Mouse (Mus musculus) macrophage (primary cell): ENCODE data around the gene Dusp19. TPM values are rescaled to one million over a fixed set of nuclear protein-coding genes. Genes with fewer than 3 reads are reported as not detected.

Experiments used
- H3K27ac ChIP-seq: fragments of 350-480 bp; formaldehyde crosslinking; 2 replicates; pipeline ENCODE4 v1.9.0; 2021
- H3K36me3 ChIP-seq: fragments of 350-480 bp; formaldehyde crosslinking; 2 replicates; pipeline ENCODE4 v1.9.0; 2021; ENCODE audit errors: inconsistent target
- H3K4me3 ChIP-seq: fragments of 350-480 bp; formaldehyde crosslinking; 2 replicates; pipeline ENCODE4 v1.9.0; 2021; ENCODE audit errors: inconsistent target
- H3K79me2 ChIP-seq: fragments of 350-480 bp; formaldehyde crosslinking; 2 replicates; pipeline ENCODE4 v1.9.0; 2021; ENCODE audit errors: inconsistent target
- WGBS: methylation state at CpG from one replicate; pipeline ENCODE4 v1.1.7; 2026; ENCODE audit warnings: inconsistent platforms; ENCODE audit not compliant: missing documents; 5-methylcytosine and 5-hydroxymethylcytosine counted together
- polyA plus RNA-seq: library from polyadenylated mRNA; stranded (reverse); fragments of 250-400 nt; gene quantifications from 3 replicates; pipeline ENCODE4 v1.2.4, GENCODE M21; 2018; ENCODE audit warnings: inconsistent platforms
- total RNA-seq, 78 experiments: library from RNA; depleted of rRNA; stranded (reverse); fragments of 250-400 nt; gene quantifications; 1 replicate in 9 of 78; 2 replicates in 24 of 78; 3 replicates in 43 of 78; 4 replicates in 2 of 78; pipeline ENCODE4 v1.2.4; 2018; ENCODE audit warnings: inconsistent platforms in 56 of 78

The Dusp19 gene
- total RNA-seq (2018; cell fraction: chromatin; rRNA removed), result 10 to 100 TPM in 8 of 26 experiments, 1 to 10 TPM in 16, under 1 TPM in 2; 0.74 to 17.1 (median 5.6) TPM
- 10 to 100 TPM in 3 of 26 experiments, 1 to 10 TPM in 23; 3.8 to 10.6 (median 7.9) TPM for total RNA-seq (2018; cell fraction: cytosol; rRNA removed)
- total RNA-seq (2018; cell fraction: nucleus; rRNA removed), result 10 to 100 TPM in 7 of 26 experiments, 1 to 10 TPM in 19; 1.4 to 19.3 (median 6.2) TPM
- polyA plus RNA-seq, result 5.4 to 13.4 TPM (median 5.9 TPM) in 3 replicates

GRCm38 (mm10) chr2:80616854-80617737 is at the start of gene Dusp19, which contains the start of gene Nup35:
TSS of gene Dusp19 (plus strand) at chr2:80617045.
TSS of gene Nup35 (plus strand) at chr2:80617236.
- no peaks in the 10 kb centered on the region for H3K36me3 ChIP-seq
- peak within 1 kb of the TSS; percentile 63 for H3K27ac ChIP-seq
- H3K79me2 ChIP-seq, result no peaks in the 10 kb centered on the region
- 2% methylated on average over 21 of the region's 21 CpGs for WGBS
- peak within 1 kb of the TSS; percentile 85 for H3K4me3 ChIP-seq

- no peak overlapping the region for H3K27ac ChIP-seq
- no peaks in the 10 kb centered on the region for H3K36me3 ChIP-seq
- H3K4me3 ChIP-seq, result no peak overlapping the region
- no peaks in the 10 kb centered on the region for H3K79me2 ChIP-seq
- 86% methylated on average over 4 of the region's 4 CpGs for WGBS
Measured at GRCm38 (mm10) chr2:80567411-80567810, 49.4 kb upstream of the Dusp19 start.

- whole genome bisulfite sequencing, result 83% methylated on average over 4 of the region's 4 CpGs
- Histone ChIP-seq H3K79me2 (no peaks in the 10 kb centered on the region), H3K36me3 (no peaks in the 10 kb centered on the region), H3K27ac (no peak overlapping the region), H3K4me3 (no peak overlapping the region)
Measured at GRCm38 (mm10) chr2:80570656-80571055, 46.2 kb upstream of the Dusp19 start.

GRCm38 (mm10) chr2:80577286-80577685 is 39.6 kb upstream of the Dusp19 start:
- 92% methylated on average over 1 of the region's 1 CpGs for WGBS
- H3K79me2 ChIP-seq, result no peaks in the 10 kb centered on the region
- no peak overlapping the region for H3K27ac ChIP-seq
- no peaks in the 10 kb centered on the region for H3K36me3 ChIP-seq
- no peak overlapping the region for H3K4me3 ChIP-seq

GRCm38 (mm10) chr2:80579253-80579891 is 37.5 kb upstream of the Dusp19 start:
- Histone ChIP-seq H3K36me3 (no peaks in the 10 kb centered on the region), H3K27ac (no peak overlapping the region), H3K4me3 (no peak overlapping the region), H3K79me2 (no peaks in the 10 kb centered on the region)
- WGBS, result 4% methylated on average over 6 of the region's 6 CpGs

- 1% methylated on average over 64 of the region's 65 CpGs for WGBS
- H3K27ac ChIP-seq, result no peak overlapping the region
Measured at GRCm38 (mm10) chr2:80580311-80580961, 36.4 kb upstream of the Dusp19 start.

GRCm38 (mm10) chr2:80581043-80581711 is 35.7 kb upstream of the Dusp19 start, which contains the start of gene Nckap1:
TSS of gene Nckap1 (minus strand) at chr2:80581380.
- Histone ChIP-seq H3K27ac (no peak within 1 kb of the TSS), H3K4me3 (no peak within 1 kb of the TSS), H3K36me3 (no peaks in the 10 kb centered on the region), H3K79me2 (no peaks in the 10 kb centered on the region)
- WGBS, result under 1% methylated on average over 63 of the region's 88 CpGs

More at GRCm38 (mm10) chr2:80580311-80580961, 36.4 kb upstream of the Dusp19 start:
- Histone ChIP-seq H3K36me3 (no peaks in the 10 kb centered on the region), H3K4me3 (no peak overlapping the region), H3K79me2 (no peaks in the 10 kb centered on the region)

GRCm38 (mm10) chr2:80582356-80582755 is 34.5 kb upstream of the Dusp19 start:
- Histone ChIP-seq H3K27ac (no peak overlapping the region), H3K79me2 (no peaks in the 10 kb centered on the region), H3K36me3 (no peaks in the 10 kb centered on the region), H3K4me3 (no peak overlapping the region)
- WGBS, result 94% methylated on average over 3 of the region's 3 CpGs

GRCm38 (mm10) chr2:80594215-80594918 is 22.5 kb upstream of the Dusp19 start:
- no peaks in the 10 kb centered on the region for H3K36me3 ChIP-seq
- no peaks in the 10 kb centered on the region for H3K79me2 ChIP-seq
- no peak overlapping the region for H3K4me3 ChIP-seq
- 87% methylated on average over 4 of the region's 4 CpGs for WGBS
- H3K27ac ChIP-seq, result no peak overlapping the region

- Histone ChIP-seq H3K4me3 (no peak overlapping the region), H3K27ac (no peak overlapping the region)
- 94% methylated on average over 5 of the region's 5 CpGs for WGBS
Measured at GRCm38 (mm10) chr2:80596960-80597359, 19.9 kb upstream of the Dusp19 start.

GRCm38 (mm10) chr2:80599850-80600249 is 17.0 kb upstream of the Dusp19 start:
- H3K4me3 ChIP-seq, result no peak overlapping the region
- H3K27ac ChIP-seq, result no peak overlapping the region
- no peaks in the 10 kb centered on the region for H3K79me2 ChIP-seq
- WGBS, result 93% methylated on average over 3 of the region's 3 CpGs
- no peaks in the 10 kb centered on the region for H3K36me3 ChIP-seq

More at GRCm38 (mm10) chr2:80596960-80597359, 19.9 kb upstream of the Dusp19 start:
- no peaks in the 10 kb centered on the region for H3K79me2 ChIP-seq
- H3K36me3 ChIP-seq, result no peaks in the 10 kb centered on the region

- H3K27ac ChIP-seq, result no peak overlapping the region
- H3K36me3 ChIP-seq, result no peaks in the 10 kb centered on the region
- H3K79me2 ChIP-seq, result no peaks in the 10 kb centered on the region
- no peak overlapping the region for H3K4me3 ChIP-seq
Measured at GRCm38 (mm10) chr2:80600611-80601010, 16.2 kb upstream of the Dusp19 start.

GRCm38 (mm10) chr2:80602756-80603155 is 14.1 kb upstream of the Dusp19 start:
- H3K27ac ChIP-seq, result no peak overlapping the region
- WGBS, result 94% methylated on average over 12 of the region's 13 CpGs
- H3K79me2 ChIP-seq, result no peaks in the 10 kb centered on the region
- no peak overlapping the region for H3K4me3 ChIP-seq
- H3K36me3 ChIP-seq, result no peaks in the 10 kb centered on the region
